In the genomic region with DNA sequence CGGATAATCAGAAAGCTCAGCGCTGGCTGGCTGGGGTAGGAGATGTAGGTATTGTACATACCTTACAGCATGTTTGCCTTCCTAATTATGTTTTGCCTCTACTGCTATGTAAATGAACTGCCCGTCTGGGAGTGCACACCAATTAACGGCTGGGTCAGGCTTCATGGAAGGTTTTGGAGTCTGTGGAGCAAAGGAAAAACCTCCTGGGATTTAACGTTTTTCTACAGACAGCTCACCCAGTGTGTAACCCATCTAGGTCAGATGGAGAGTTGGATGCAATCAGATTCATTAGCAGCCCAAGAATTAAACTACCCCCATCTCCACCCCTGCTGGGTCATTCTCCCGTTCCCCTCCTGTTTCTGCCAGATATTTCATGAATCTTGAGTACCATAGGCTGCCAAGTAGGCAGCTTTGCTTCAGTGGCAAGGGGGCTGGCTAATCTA, we compare ENCODE assay signal across 14 mouse cellular contexts.
DNase-seq lines count a peak whose midpoint lies in the region; ATAC-seq and TF ChIP-seq lines count a peak whose summit lies in the region.
"Had no signal": no experiment of that assay in that cellular context is flagged by ENCODE, and none has a peak within 500 bp of the region (broad histone marks: within the 10 kb centered on the region; RNA-seq: fewer than 3 reads in every experiment).

No protein-coding gene starts in this region.

- H3K9me3 ChIP-seq in hindbrain, embryonic 12.5 days (replicated peaks) = no peaks in the 10 kb centered on the region
- H3K9me3 ChIP-seq in midbrain, embryonic 15.5 days = no peaks in the 10 kb centered on the region

- H3K27ac ChIP-seq in hindbrain, embryonic 12.5 days = peak overlapping the region; percentile 76
- H3K27ac ChIP-seq in midbrain, embryonic 15.5 days = peak overlapping the region; percentile 65
- H3K27ac ChIP-seq: kidney, postnatal 0 days had no signal

- H3K36me3 ChIP-seq in hindbrain, embryonic 12.5 days = no peaks in the 10 kb centered on the region
- H3K36me3 ChIP-seq in midbrain, embryonic 15.5 days (replicated peaks) = no peaks in the 10 kb centered on the region

- no peak overlapping the region for H3K9ac ChIP-seq in hindbrain, embryonic 12.5 days
- no peak overlapping the region for H3K9ac ChIP-seq in midbrain, embryonic 15.5 days
- H3K9ac ChIP-seq: liver, postnatal 0 days had no signal

- H3K4me2 ChIP-seq in hindbrain, embryonic 12.5 days (replicated peaks) = no peak overlapping the region
- H3K4me2 ChIP-seq in midbrain, embryonic 15.5 days = no peak overlapping the region

- H3K27me3 ChIP-seq in hindbrain, embryonic 12.5 days = no peaks in the 10 kb centered on the region; the same call in 1 of the 2 replicates
- no peaks in the 10 kb centered on the region for H3K27me3 ChIP-seq in midbrain, embryonic 15.5 days (replicated peaks)

- peaks cover 47% of the 10 kb centered on the region for H3K4me1 ChIP-seq in hindbrain, embryonic 12.5 days
- H3K4me1 ChIP-seq in midbrain, embryonic 15.5 days = peaks cover 54% of the 10 kb centered on the region

- no peak for TF ChIP-seq CTCF in brain, embryonic 14.5 days (IDR thresholded peaks at IDR 0.05; ENCODE audit: borderline replicate concordance, extremely low read depth, insufficient read depth, insufficient read length)

- no peak overlapping the region for H3K4me3 ChIP-seq in hindbrain, embryonic 12.5 days
- H3K4me3 ChIP-seq in midbrain, embryonic 15.5 days = no peak overlapping the region

- peak; percentile 58 for DNase-seq in Muller cell, postnatal 12 days (ENCODE audit: inconsistent ontology term)
- peak; percentile 89 for DNase-seq in brain, embryonic 14.5 days (ENCODE audit: low read depth)
- no peak for DNase-seq in ovary, postnatal 14 days (ENCODE audit: low spot score)
- DNase-seq in heart, postnatal 25 days (ENCODE audit: low spot score) = no peak
- no peak for DNase-seq in heart, postnatal 4 days
- DNase-seq: adrenal gland, postnatal 14 days; cerebellum, adult 9-10 months; embryo, embryonic 11 days; liver, postnatal 0 days; lung, postnatal 36 days had no signal

- TF ChIP-seq POLR2A in brain, embryonic 14.5 days (IDR thresholded peaks at IDR 0.05; ENCODE audit: borderline replicate concordance, extremely low read depth, insufficient read depth, insufficient read length, poor library complexity, severe bottlenecking) = no peak

- intact Hi-C loops in heart, postnatal 25 days (cut with DNase I) = no loop called here

- WGBS in hindbrain, embryonic 12.5 days = 26% methylated on average over 6 of the region's 6 CpGs
- WGBS in midbrain, embryonic 15.5 days = 21% methylated on average over 6 of the region's 6 CpGs

- ATAC-seq in hindbrain, embryonic 12.5 days (ENCODE audit: low FRiP score) = peak; percentile 59
- peak; percentile 53 for ATAC-seq in midbrain, embryonic 15.5 days (replicated peaks)
- ATAC-seq: inflammation-experienced regulatory T-cells, adult 6 months; liver, postnatal 0 days had no signal

Comparison
In these comparisons a context has a peak if more than half of its experiments do, and no peak if none do; other contexts are left out.
1. DNase-seq: peak in Muller cell, postnatal 12 days (single experiment) and brain, embryonic 14.5 days (single experiment); none in ovary, postnatal 14 days (single experiment), heart, postnatal 25 days (single experiment) and heart, postnatal 4 days (single experiment).